In the genomic region with DNA sequence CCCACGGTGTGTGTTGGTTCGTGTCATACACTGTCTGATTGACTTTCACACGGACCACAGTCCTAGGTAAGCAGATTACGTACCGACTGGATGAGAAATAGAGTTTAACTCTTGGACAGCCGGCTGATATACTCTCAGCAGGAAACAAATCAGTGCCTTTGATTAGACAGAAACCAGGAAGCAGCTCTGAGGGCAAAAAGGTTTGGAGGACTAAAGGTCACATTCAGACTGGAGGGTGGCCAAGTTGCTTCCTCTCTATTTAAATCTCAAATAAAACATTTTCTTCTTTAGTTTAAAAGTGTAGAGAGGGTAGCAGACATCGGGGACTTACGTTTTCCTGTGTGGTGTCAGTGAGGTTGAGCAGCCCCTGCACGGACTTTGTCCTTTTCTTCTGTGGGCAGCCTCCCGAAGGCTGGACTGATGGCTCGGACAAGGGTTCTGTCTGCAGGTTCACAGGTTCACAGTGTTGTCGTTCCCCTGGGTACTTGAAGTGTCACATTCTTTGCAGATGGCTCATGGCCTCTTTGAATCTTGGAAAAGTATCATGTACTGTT, we compare ENCODE assay signal across 9 mouse cellular contexts.
A peak's percentile ranks its signal among the peaks of the same experiment; 100 is the strongest.
DNase-seq lines count a peak whose midpoint lies in the region; ATAC-seq lines count a peak whose summit lies in the region.
"Had no signal": no experiment of that assay in that cellular context is flagged by ENCODE, and none has a peak within 500 bp of the region (broad histone marks: within the 10 kb centered on the region; RNA-seq: fewer than 3 reads in every experiment).

No protein-coding gene starts in this region.

- no peaks in the 10 kb centered on the region for H3K27me3 ChIP-seq in kidney, embryonic 14.5 days (ENCODE audit: control insufficient read depth, insufficient read depth, low read length)
- no peaks in the 10 kb centered on the region for H3K27me3 ChIP-seq in intestine, embryonic 14.5 days (replicated peaks; ENCODE audit: control insufficient read depth, insufficient read depth, low read length)
- H3K27me3 ChIP-seq in liver, embryonic 13.5 days: no peaks in the 10 kb centered on the region

- 0 out of 2 replicates have a peak, but pooled peaks cover 7% of the 10 kb centered on the region for H3K4me1 ChIP-seq in kidney, embryonic 14.5 days (ENCODE audit: control insufficient read depth, insufficient read depth, low read length)
- H3K4me1 ChIP-seq in intestine, embryonic 14.5 days (replicated peaks; ENCODE audit: control insufficient read depth, insufficient read depth, low read length): peaks cover 12% of the 10 kb centered on the region; the same call in 1 of the 2 replicates
- peaks cover 10% of the 10 kb centered on the region for H3K4me1 ChIP-seq in liver, embryonic 13.5 days (replicated peaks)

- H3K36me3 ChIP-seq in kidney, embryonic 14.5 days (ENCODE audit: control insufficient read depth, insufficient read depth, low read length): peaks cover 45% of the 10 kb centered on the region
- peaks cover 64% of the 10 kb centered on the region for H3K36me3 ChIP-seq in intestine, embryonic 14.5 days (ENCODE audit: control insufficient read depth, insufficient read depth, low read length)
- H3K36me3 ChIP-seq in liver, embryonic 13.5 days: 0 out of 2 replicates have a peak, but pooled peaks cover 6% of the 10 kb centered on the region

- no peak overlapping the region for H3K9ac ChIP-seq in kidney, embryonic 14.5 days (ENCODE audit: low read depth, low read length)
- H3K9ac ChIP-seq in intestine, embryonic 14.5 days (ENCODE audit: low read length): no peak overlapping the region
- H3K9ac ChIP-seq in liver, embryonic 13.5 days: no peak overlapping the region

- no peak for ATAC-seq in kidney, embryonic 14.5 days (ENCODE audit: low FRiP score, low TSS enrichment)
- peak; percentile 20; the same call in 1 of the 2 replicates for ATAC-seq in intestine, embryonic 14.5 days (replicated peaks; ENCODE audit: low FRiP score, low TSS enrichment, low read depth)
- peak; percentile 40; the same call in 1 of the 2 replicates for ATAC-seq in liver, embryonic 13.5 days (ENCODE audit: low read depth)
- ATAC-seq in megakaryocyte-erythroid progenitor cell, adult 5-6 weeks (replicated peaks; ENCODE audit: low FRiP score, low TSS enrichment, poor library complexity, severe bottlenecking): no peak

- no peak overlapping the region for H3K27ac ChIP-seq in kidney, embryonic 14.5 days (ENCODE audit: low read depth, low read length)
- H3K27ac ChIP-seq in intestine, embryonic 14.5 days (ENCODE audit: low read depth): no peak overlapping the region
- peak overlapping the region; percentile 59; the same call in 1 of the 2 replicates for H3K27ac ChIP-seq in liver, embryonic 13.5 days

- no peak overlapping the region for H3K4me2 ChIP-seq in kidney, embryonic 14.5 days (replicated peaks; ENCODE audit: low read depth, low read length)
- no peak overlapping the region for H3K4me2 ChIP-seq in intestine, embryonic 14.5 days (ENCODE audit: low read length)
- H3K4me2 ChIP-seq in liver, embryonic 13.5 days: no peak overlapping the region

- H3K4me3 ChIP-seq in kidney, embryonic 14.5 days (ENCODE audit: low read length): no peak overlapping the region
- H3K4me3 ChIP-seq in intestine, embryonic 14.5 days (ENCODE audit: low read depth, low read length): no peak overlapping the region
- H3K4me3 ChIP-seq in liver, embryonic 13.5 days (replicated peaks): no peak overlapping the region

- peak; percentile 41 for DNase-seq in kidney, adult 11 months
- peak; percentile 38 for DNase-seq in ZHBTc4 (ENCODE audit: low read depth, low spot score)
- no peak for DNase-seq in intestine, embryonic 14.5 days (ENCODE audit: low spot score)
- DNase-seq in liver, embryonic 13.5 days: no peak
- no peak for DNase-seq in thymus, adult 18-20 months
- DNase-seq in gastrocnemius, adult 8-10 months (ENCODE audit: low spot score in 2 of 2): no peak
- DNase-seq: gastrocnemius, postnatal 25 days had no signal

- WGBS in kidney, embryonic 14.5 days: 44% methylated on average over 12 of the region's 12 CpGs
- WGBS in intestine, embryonic 14.5 days: 38% methylated on average over 12 of the region's 12 CpGs
- WGBS in liver, embryonic 13.5 days (ENCODE audit: insufficient replicate concordance): 55% methylated on average over 12 of the region's 12 CpGs

- H3K9me3 ChIP-seq in kidney, embryonic 14.5 days (ENCODE audit: control insufficient read depth, low read length): no peaks in the 10 kb centered on the region
- no peaks in the 10 kb centered on the region for H3K9me3 ChIP-seq in intestine, embryonic 14.5 days (ENCODE audit: control insufficient read depth, low read length)
- H3K9me3 ChIP-seq in liver, embryonic 13.5 days (replicated peaks): no peaks in the 10 kb centered on the region

Comparison
In these comparisons a context has a peak if more than half of its experiments do, and no peak if none do; other contexts are left out.
1. DNase-seq: peak in kidney, adult 11 months (single experiment) and ZHBTc4 (single experiment); none in intestine, embryonic 14.5 days (single experiment), liver, embryonic 13.5 days (single experiment), thymus, adult 18-20 months (0 of 2) and gastrocnemius, adult 8-10 months (0 of 2).
2. ATAC-seq: peak in intestine, embryonic 14.5 days (single experiment) and liver, embryonic 13.5 days (single experiment); none in kidney, embryonic 14.5 days (single experiment) and megakaryocyte-erythroid progenitor cell, adult 5-6 weeks (single experiment).